ENCODE assay signal across 36 mouse cellular contexts in genomic region chr9:87162559-87162958, GRCm38 (mm10). TPM values are rescaled to one million over a fixed set of nuclear protein-coding genes. Genes with fewer than 3 reads are reported as not detected.
"Had no signal": no experiment of that assay in that cellular context is flagged by ENCODE, and none has a peak within 500 bp of the region (broad histone marks: within the 10 kb centered on the region; RNA-seq: fewer than 3 reads in every experiment).

No protein-coding gene starts in this region.

- DNase-seq: heart, postnatal 10 days; heart, postnatal 14 days; heart, postnatal 36 days; heart, postnatal 4 days; kidney, adult 11 months; kidney, adult 18-20 months; kidney, adult 2 months; kidney, adult 8-10 months; kidney, adult 9 months; kidney, postnatal 10 days; kidney, postnatal 14 days; kidney, postnatal 25 days; kidney, postnatal 36 days; kidney, postnatal 4 days; layer of hippocampus, adult 9-11 months; layer of hippocampus, postnatal 36 days had no signal

- H3K9ac ChIP-seq: heart, embryonic 12.5 days; heart, embryonic 13.5 days; heart, embryonic 15.5 days; hindbrain, embryonic 13.5 days; hindbrain, embryonic 14.5 days; hindbrain, embryonic 15.5 days; intestine, embryonic 15.5 days; kidney, embryonic 15.5 days had no signal

- H3K9me3 ChIP-seq: heart, embryonic 10.5 days; heart, embryonic 12.5 days; heart, embryonic 13.5 days; heart, embryonic 15.5 days; hindbrain, embryonic 10.5 days; hindbrain, embryonic 13.5 days; hindbrain, embryonic 15.5 days; intestine, embryonic 15.5 days; kidney, embryonic 15.5 days had no signal

- ATAC-seq: hindbrain, embryonic 16.5 days; hindbrain, postnatal 0 days; inflammation-experienced regulatory T-cells, adult 6 months; intestine, embryonic 15.5 days; intestine, embryonic 16.5 days; intestine, postnatal 0 days had no signal

- H3K27me3 ChIP-seq: heart, embryonic 12.5 days; heart, embryonic 13.5 days; heart, embryonic 15.5 days; hindbrain, embryonic 13.5 days; hindbrain, embryonic 15.5 days; intestine, embryonic 15.5 days; kidney, embryonic 15.5 days had no signal

- H3K4me3 ChIP-seq: heart, embryonic 10.5 days; heart, embryonic 12.5 days; heart, embryonic 13.5 days; heart, embryonic 15.5 days; hindbrain, embryonic 10.5 days; hindbrain, embryonic 13.5 days; hindbrain, embryonic 15.5 days; intestine, embryonic 15.5 days; kidney, embryonic 15.5 days; layer of hippocampus, adult 2 months; left cerebral cortex, adult 2 months had no signal

- H3K36me3 ChIP-seq: heart, embryonic 10.5 days; heart, embryonic 12.5 days; heart, embryonic 13.5 days; heart, embryonic 15.5 days; hindbrain, embryonic 10.5 days; hindbrain, embryonic 13.5 days; hindbrain, embryonic 15.5 days; intestine, embryonic 15.5 days; kidney, embryonic 15.5 days had no signal

- H3K27ac ChIP-seq: heart, embryonic 10.5 days; heart, embryonic 13.5 days; heart, embryonic 15.5 days; hindbrain, embryonic 10.5 days; hindbrain, embryonic 13.5 days; hindbrain, embryonic 14.5 days; hindbrain, embryonic 15.5 days; hindbrain, postnatal 0 days; intestine, embryonic 15.5 days; kidney, embryonic 15.5 days; kidney, postnatal 0 days; layer of hippocampus, adult 2 months; left cerebral cortex, adult 2 months had no signal

- H3K4me2 ChIP-seq: heart, embryonic 12.5 days; heart, embryonic 13.5 days; heart, embryonic 15.5 days; hindbrain, embryonic 13.5 days; hindbrain, embryonic 14.5 days; hindbrain, embryonic 15.5 days; intestine, embryonic 15.5 days; kidney, embryonic 15.5 days had no signal

- H3K4me1 ChIP-seq: heart, embryonic 12.5 days; heart, embryonic 13.5 days; heart, embryonic 15.5 days; hindbrain, embryonic 13.5 days; intestine, embryonic 15.5 days; kidney, embryonic 15.5 days had no signal

RNA-seq across cellular contexts. Expression of gene Mrap2, which starts 18.5 kb away (rescaled TPM):
- polyA plus RNA-seq: heart, embryonic 10.5 days; heart, embryonic 12.5 days; heart, embryonic 13.5 days; heart, embryonic 15.5 days; heart, postnatal 0 days; hindbrain, embryonic 10.5 days; kidney, embryonic 14.5 days had no signal
